Mouse (Mus musculus) mouse embryonic stem cell (cell line): Measurements from ENCODE around the gene Letm1.

Source experiments
- in situ Hi-C, 2 experiments: fragments of 300-500 bp; cut with MboI; formaldehyde crosslinking; loops; 1 replicate in 1 of 2; 3 replicates in 1 of 2; pipeline ENCODE4 v1.14.3; 2019 to 2020; ENCODE audit warnings: low sequenced_read_pairs in 2 of 2, low pct_unique_long_range_greater_than_20kb in 1 of 2, mixed read lengths in 1 of 2; ENCODE audit not compliant: unreplicated experiment in 1 of 2

Gene Letm1

GRCm38 (mm10) chr5:33777195-33777594 lies 5.4 kb downstream of the Letm1 start:
- in situ Hi-C loops: no loop called here

- in situ Hi-C loops: loop anchor here (5.0 to 25.0 kb wide), 2 partner anchors 66 to 306 kb away; partner anchors contain the start of gene Nkx1-1 (in 1 of the 2)
Measured at GRCm38 (mm10) chr5:33743481-33743880, 39.1 kb downstream of the Letm1 start.

- in situ Hi-C loops: loop anchor here (5.0 to 25.0 kb wide), 2 partner anchors 63 to 303 kb away; partner anchors contain the start of gene Nkx1-1 (in 1 of the 2)
Measured at GRCm38 (mm10) chr5:33740548-33740947, 42.1 kb downstream of the Letm1 start.

- in situ Hi-C loops: loop anchor here in 1 of 2 experiments (25.0 kb wide), 1 partner anchor 301 kb away; the partner anchor contains the start of gene Nkx1-1
Measured at GRCm38 (mm10) chr5:33738341-33738740, 44.3 kb downstream of the Letm1 start.

- in situ Hi-C loops: loop anchor here in 1 of 2 experiments (25.0 kb wide), 1 partner anchor 301 kb away; the partner anchor contains the start of gene Nkx1-1
Measured at GRCm38 (mm10) chr5:33737903-33738321, 44.7 kb downstream of the Letm1 start.

GRCm38 (mm10) chr5:33736230-33736629 lies 46.4 kb downstream of the Letm1 start:
- in situ Hi-C loops: loop anchor here in 1 of 2 experiments (25.0 kb wide), 1 partner anchor 299 kb away; the partner anchor contains the start of gene Nkx1-1

GRCm38 (mm10) chr5:33735412-33736092 lies 47.1 kb downstream of the Letm1 start:
- in situ Hi-C loops: loop anchor here in 1 of 2 experiments (25.0 kb wide), 1 partner anchor 298 kb away; the partner anchor contains the start of gene Nkx1-1

- in situ Hi-C loops: loop anchor here in 1 of 2 experiments (25.0 kb wide), 1 partner anchor 297 kb away; the partner anchor contains the start of gene Nkx1-1
Measured at GRCm38 (mm10) chr5:33733837-33734236, 48.8 kb downstream of the Letm1 start.

- in situ Hi-C loops: loop anchor here in 1 of 2 experiments (25.0 kb wide), 1 partner anchor 294 kb away; the partner anchor contains the start of gene Nkx1-1
Measured at GRCm38 (mm10) chr5:33731051-33731450, 51.6 kb downstream of the Letm1 start.

GRCm38 (mm10) chr5:33730516-33730915 lies 52.1 kb downstream of the Letm1 start:
- in situ Hi-C loops: loop anchor here in 1 of 2 experiments (25.0 kb wide), 1 partner anchor 293 kb away; the partner anchor contains the start of gene Nkx1-1

GRCm38 (mm10) chr5:33728841-33729240 lies 53.8 kb downstream of the Letm1 start:
- in situ Hi-C loops: loop anchor here in 1 of 2 experiments (25.0 kb wide), 1 partner anchor 292 kb away; the partner anchor contains the start of gene Nkx1-1

GRCm38 (mm10) chr5:33726891-33727290 lies 55.7 kb downstream of the Letm1 start:
- in situ Hi-C loops: loop anchor here in 1 of 2 experiments (25.0 kb wide), 1 partner anchor 290 kb away; the partner anchor contains the start of gene Nkx1-1

- in situ Hi-C loops: loop anchor here in 1 of 2 experiments (25.0 kb wide), 1 partner anchor 289 kb away; the partner anchor contains the start of gene Nkx1-1
Measured at GRCm38 (mm10) chr5:33726081-33726647, 56.5 kb downstream of the Letm1 start.

GRCm38 (mm10) chr5:33723641-33724465 lies 58.8 kb downstream of the Letm1 start:
- in situ Hi-C loops: loop anchor here in 1 of 2 experiments (25.0 kb wide), 1 partner anchor 1663 kb away; the partner anchor contains the start of gene Hmx1

GRCm38 (mm10) chr5:33723019-33723640 lies 59.5 kb downstream of the Letm1 start:
- in situ Hi-C loops: loop anchor here in 1 of 2 experiments (25.0 kb wide), 1 partner anchor 1664 kb away; the partner anchor contains the start of gene Hmx1

GRCm38 (mm10) chr5:33722266-33723018 lies 60.2 kb downstream of the Letm1 start:
- in situ Hi-C loops: loop anchor here in 1 of 2 experiments (25.0 kb wide), 1 partner anchor 1665 kb away; the partner anchor contains the start of gene Hmx1
